Mouse (Mus musculus) heart, adult 2 months (tissue): Measurements from ENCODE around the gene Rapgefl1. TPM values are rescaled to one million over a fixed set of nuclear protein-coding genes. Genes with fewer than 3 reads are reported as not detected.

Experiments used
- DNase-seq, 2 experiments: peaks; one replicate each; pipeline ENCODE4 v3.0.0; 2021
- H3K27ac ChIP-seq: fragments of 200-600 bp; 2 replicates; pipeline ENCODE4 v1.8.1; 2022
- H3K27me3 ChIP-seq: fragments of 200-500 bp; 2 replicates; pipeline ENCODE4 v1.6.1; 2012; ENCODE audit warnings: mild to moderate bottlenecking, low read length, inconsistent platforms, mixed read lengths; ENCODE audit not compliant: control insufficient read depth, insufficient read depth
- H3K36me3 ChIP-seq: fragments of 200-500 bp; 2 replicates; pipeline ENCODE4 v1.6.1; 2012; ENCODE audit warnings: low read length, inconsistent platforms; ENCODE audit not compliant: control insufficient read depth, insufficient read depth
- H3K4me1 ChIP-seq: fragments of 200-500 bp; 2 replicates; pipeline ENCODE4 v1.6.1; 2011; ENCODE audit warnings: low read length; ENCODE audit not compliant: control insufficient read depth, insufficient read depth
- H3K4me3 ChIP-seq: fragments of 200-600 bp; 2 replicates; pipeline ENCODE4 v1.8.1; 2022
- H3K79me2 ChIP-seq: fragments of 200-500 bp; replicated peaks from 2 replicates; pipeline ENCODE4 v1.6.1; 2012; ENCODE audit warnings: mild to moderate bottlenecking, inconsistent platforms, low read length, moderate library complexity, mixed read lengths; ENCODE audit not compliant: control insufficient read depth, insufficient read depth
- H3K9ac ChIP-seq: fragments of 200-500 bp; 2 replicates; pipeline ENCODE4 v1.6.1; 2012; ENCODE audit warnings: low read depth, mild to moderate bottlenecking, control low read depth, inconsistent platforms, low read length, mixed read lengths
- CTCF ChIP-seq: fragments of 200-600 bp; IDR thresholded peaks from 2 replicates; pipeline ENCODE4 v1.8.1; 2022; ENCODE audit warnings: antibody characterized with exemption, mild to moderate bottlenecking, moderate library complexity
- EP300 ChIP-seq: fragments of 200-500 bp; IDR thresholded peaks from 2 replicates; pipeline ENCODE4 v1.6.1; 2011; ENCODE audit warnings: low read depth, low read length, control low read depth; ENCODE audit not compliant: insufficient read depth
- POLR2A ChIP-seq: fragments of 200-500 bp; IDR thresholded peaks from 2 replicates; pipeline ENCODE4 v1.6.1; 2011; ENCODE audit warnings: mild to moderate bottlenecking, low read depth, low read length, control low read depth; ENCODE audit not compliant: insufficient read depth
- WGBS: fragments of 180-500 bp; shearing (Covaris S2); methylation state at CpG from one replicate; pipeline ENCODE4 v1.1.7; 2018; 5-methylcytosine and 5-hydroxymethylcytosine counted together
- intact Hi-C: fragments of 180-260 bp; cut with DNase I; formaldehyde crosslinking; loops from one replicate; pipeline ENCODE4 v1.15.1; 2025
- polyA plus RNA-seq: library from polyadenylated mRNA; depleted of rRNA; stranded (reverse); fragments of >200 nt; gene quantifications from 2 replicates; pipeline ENCODE4 v1.2.3, GENCODE M21; 2012; rRNA removed
- total RNA-seq, 2 experiments: library from RNA; stranded (reverse); gene quantifications; 2 replicates each; pipeline ENCODE4 v1.2.3; 2021

The Rapgefl1 gene
- total and polyA plus RNA-seq, 3 experiments, result 0.50 to 3.0 (median 0.77) TPM

DNA sequence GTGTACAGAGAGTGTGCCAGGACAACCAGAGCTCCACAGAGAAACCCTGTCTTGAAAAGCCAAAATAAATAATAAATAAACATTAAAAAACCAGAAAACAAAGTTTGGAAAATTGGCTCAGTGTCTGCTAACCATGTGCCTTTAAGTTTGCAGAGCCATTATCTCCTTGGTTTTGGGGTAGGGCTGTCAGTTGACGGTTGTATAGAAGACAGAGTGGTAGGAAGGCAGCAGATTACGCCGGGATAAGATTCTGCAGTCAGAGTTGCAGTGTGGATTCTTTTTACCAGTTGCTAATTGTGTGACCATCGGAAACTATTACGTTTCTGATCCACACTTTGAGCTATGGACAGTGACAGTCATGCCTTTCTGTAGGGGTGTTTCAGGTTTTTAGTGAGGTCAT is 53.4 kb downstream of the Rapgefl1 start:
- no peaks in the 10 kb centered on the region for H3K4me1 ChIP-seq
- H3K27ac ChIP-seq, result no peak overlapping the region
- TF ChIP-seq EP300 (no peak), CTCF (no peak), POLR2A (no peak)
- H3K9ac ChIP-seq, result no peak overlapping the region
- no peaks in the 10 kb centered on the region for H3K27me3 ChIP-seq
- no peaks in the 10 kb centered on the region for H3K36me3 ChIP-seq
- H3K79me2 ChIP-seq, result no peaks in the 10 kb centered on the region
- no peak overlapping the region for H3K4me3 ChIP-seq
- intact Hi-C loops, result no loop called here
- 79% methylated on average over 5 of the region's 5 CpGs for WGBS
- DNase-seq, result no peak

DNA sequence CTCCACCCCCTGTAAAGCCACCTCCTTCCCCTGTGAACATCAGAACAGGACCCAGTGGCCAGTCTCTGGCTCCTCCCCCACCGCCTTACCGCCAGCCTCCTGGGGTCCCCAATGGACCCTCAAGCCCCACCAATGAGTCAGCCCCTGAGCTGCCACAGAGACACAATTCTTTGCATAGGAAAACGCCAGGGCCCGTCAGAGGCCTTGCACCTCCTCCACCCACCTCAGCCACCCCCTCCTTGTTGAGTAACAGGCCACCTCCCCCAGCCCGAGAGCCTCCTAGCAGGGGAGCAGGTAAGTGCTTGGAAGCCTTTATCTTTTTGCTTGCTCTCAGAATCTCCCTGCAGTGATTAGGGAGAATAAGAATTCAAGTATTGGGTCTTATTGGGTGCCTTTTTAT is 55.8 kb downstream of the Rapgefl1 start:
- TF ChIP-seq EP300, result no peak
- TF ChIP-seq CTCF, result no peak
- TF ChIP-seq POLR2A, result no peak
- intact Hi-C loops, result no loop called here
- DNase-seq, result no peak
- H3K4me3 ChIP-seq, result no peak overlapping the region
- H3K27me3 ChIP-seq, result no peaks in the 10 kb centered on the region
- no peaks in the 10 kb centered on the region for H3K36me3 ChIP-seq
- no peaks in the 10 kb centered on the region for H3K79me2 ChIP-seq
- no peak overlapping the region for H3K27ac ChIP-seq
- 83% methylated on average over 5 of the region's 5 CpGs for WGBS
- no peaks in the 10 kb centered on the region for H3K4me1 ChIP-seq
- H3K9ac ChIP-seq, result no peak overlapping the region

DNA sequence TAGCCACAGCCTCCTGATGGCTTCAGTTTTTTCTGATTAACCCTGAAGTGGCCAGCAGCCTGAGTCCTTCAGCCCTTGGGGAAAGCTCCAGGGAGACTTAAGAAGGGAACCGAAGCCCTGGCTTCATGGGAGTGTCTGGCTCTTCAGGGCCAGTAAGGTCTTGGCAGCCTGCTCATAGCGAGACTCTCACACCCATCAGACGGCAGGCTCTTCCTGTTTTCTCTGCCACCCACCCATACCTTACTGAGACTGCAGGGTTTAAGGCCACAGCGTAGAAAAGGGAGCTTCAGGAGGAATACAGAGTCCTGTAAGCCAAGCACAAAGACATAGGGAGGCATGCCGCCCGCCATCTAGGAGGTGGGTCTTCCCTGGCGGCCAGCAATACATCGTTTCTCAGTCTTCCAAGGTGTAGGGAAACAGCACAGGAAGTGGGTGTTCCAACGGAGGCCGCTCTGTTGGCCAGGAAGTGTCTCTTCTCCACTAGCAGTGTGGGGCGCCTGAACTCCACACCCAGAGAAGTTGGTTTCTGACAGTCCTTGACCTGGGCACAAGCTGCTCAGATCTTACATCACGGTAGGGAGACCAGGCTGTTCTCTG is 64.0 kb downstream of the Rapgefl1 start:
- peaks cover 2% of the 10 kb centered on the region; the same call in 1 of the 2 replicates for H3K4me1 ChIP-seq
- no peak overlapping the region for H3K9ac ChIP-seq
- intact Hi-C loops, result no loop called here
- H3K27me3 ChIP-seq, result no peaks in the 10 kb centered on the region
- TF ChIP-seq POLR2A, result no peak
- no peak for TF ChIP-seq EP300
- TF ChIP-seq CTCF, result no peak
- no peaks in the 10 kb centered on the region for H3K79me2 ChIP-seq
- no peak overlapping the region for H3K4me3 ChIP-seq
- H3K36me3 ChIP-seq, result no peaks in the 10 kb centered on the region
- peak overlapping the region; percentile 24; the same call in 1 of the 2 replicates for H3K27ac ChIP-seq
- 52% methylated on average over 12 of the region's 12 CpGs for WGBS
- DNase-seq, result peak in 1 of 2 experiments; percentile 34

DNA sequence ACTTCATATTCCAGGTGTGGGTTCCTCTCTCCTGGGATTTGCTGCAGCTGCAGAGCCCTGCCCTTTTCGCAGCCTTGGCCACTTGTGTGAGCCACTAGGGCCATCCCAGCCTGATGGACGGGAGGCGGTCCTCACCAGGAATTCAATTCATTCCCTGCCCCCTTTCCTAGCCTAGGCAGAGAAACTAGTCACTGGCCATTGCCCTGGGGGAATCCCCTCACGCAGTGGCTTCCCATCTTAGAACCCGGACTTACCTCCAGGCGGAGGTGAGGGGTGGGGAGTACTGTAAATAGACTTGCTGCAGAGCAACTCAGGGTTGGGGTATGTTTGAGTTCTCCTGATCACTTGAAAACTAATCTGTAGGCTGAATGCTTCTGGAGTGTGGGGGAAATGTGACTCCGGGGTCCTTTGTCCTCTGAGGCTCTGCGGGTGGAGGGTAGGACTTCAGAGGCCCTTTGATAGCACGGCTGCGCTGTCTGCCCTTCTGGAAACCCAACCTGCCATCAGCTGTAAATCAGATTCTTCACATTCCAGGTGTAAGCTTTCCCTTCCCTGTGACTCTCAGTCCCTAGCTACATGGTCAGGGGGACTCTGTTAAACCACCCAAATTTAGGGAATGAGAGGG is 66.1 kb downstream of the Rapgefl1 start:
- H3K4me1 ChIP-seq, result peaks cover 2% of the 10 kb centered on the region; the same call in 1 of the 2 replicates
- no peaks in the 10 kb centered on the region for H3K36me3 ChIP-seq
- intact Hi-C loops, result no loop called here
- no peak overlapping the region for H3K4me3 ChIP-seq
- no peaks in the 10 kb centered on the region for H3K79me2 ChIP-seq
- H3K27me3 ChIP-seq, result no peaks in the 10 kb centered on the region
- TF ChIP-seq EP300, result no peak
- no peak for TF ChIP-seq CTCF
- no peak for TF ChIP-seq POLR2A
- WGBS, result 64% methylated on average over 10 of the region's 10 CpGs
- H3K9ac ChIP-seq, result no peak overlapping the region
- H3K27ac ChIP-seq, result no peak overlapping the region
- DNase-seq, result no peak

Other genes with a start within 250 kb of the Rapgefl1 start
- 10 to 100 TPM; 40.2 to 40.9 TPM for gene Ormdl3, start 249.4 kb upstream of the Rapgefl1 start, total RNA-seq
- 61.2 and 63.8 TPM in 2 replicates for gene Ormdl3, start 249.4 kb upstream of the Rapgefl1 start, polyA plus RNA-seq
- gene Lrrc3c, start 238.5 kb upstream of the Rapgefl1 start, total RNA-seq, result not detected
- gene Lrrc3c, start 238.5 kb upstream of the Rapgefl1 start, polyA plus RNA-seq, result not detected in 2 replicates
- 10 to 100 TPM in 1 of 2 experiments, 1 to 10 TPM in 1; 7.9 to 10.8 TPM for gene Gm12355, start 211.1 kb upstream of the Rapgefl1 start, total RNA-seq
- not detected in 2 replicates for gene Gm12355, start 211.1 kb upstream of the Rapgefl1 start, polyA plus RNA-seq
- 1 to 10 TPM; 2.7 to 2.9 TPM for gene Gsdma3, start 210.4 kb upstream of the Rapgefl1 start, total RNA-seq
- not detected in 2 replicates for gene Gsdma3, start 210.4 kb upstream of the Rapgefl1 start, polyA plus RNA-seq
- not detected for gene Gsdma2, start 190.0 kb upstream of the Rapgefl1 start, total RNA-seq
- gene Gsdma2, start 190.0 kb upstream of the Rapgefl1 start, polyA plus RNA-seq, result not detected in 2 replicates
- gene Gsdma, start 172.4 kb upstream of the Rapgefl1 start, total RNA-seq, result not detected
- gene Gsdma, start 172.4 kb upstream of the Rapgefl1 start, polyA plus RNA-seq, result 0.04 TPM in 1 of 2 replicates, not detected in the other
- 100 to 1,000 TPM in 1 of 2 experiments, 10 to 100 TPM in 1; 89.5 to 105 TPM for gene Psmd3, start 154.2 kb upstream of the Rapgefl1 start, total RNA-seq
- gene Psmd3, start 154.2 kb upstream of the Rapgefl1 start, polyA plus RNA-seq, result 144 and 173 TPM in 2 replicates
- gene Csf3, start 135.5 kb upstream of the Rapgefl1 start, total RNA-seq, result not detected
- not detected in 2 replicates for gene Csf3, start 135.5 kb upstream of the Rapgefl1 start, polyA plus RNA-seq
- gene Med24, start 107.3 kb upstream of the Rapgefl1 start, total RNA-seq, result 10 to 100 TPM; 41.6 to 48.1 TPM
- 54.5 and 65.2 TPM in 2 replicates for gene Med24, start 107.3 kb upstream of the Rapgefl1 start, polyA plus RNA-seq
- 100 to 1,000 TPM; 103 to 105 TPM for gene Thra, start 96.1 kb upstream of the Rapgefl1 start, total RNA-seq
- 89.4 and 104 TPM in 2 replicates for gene Thra, start 96.1 kb upstream of the Rapgefl1 start, polyA plus RNA-seq
- gene Nr1d1, start 61.5 kb upstream of the Rapgefl1 start, total RNA-seq, result 100 to 1,000 TPM in 1 of 2 experiments, 10 to 100 TPM in 1; 35.5 to 111 TPM
- gene Nr1d1, start 61.5 kb upstream of the Rapgefl1 start, polyA plus RNA-seq, result 190 and 208 TPM in 2 replicates
- 10 to 100 TPM; 68.9 to 75.3 TPM for gene Msl1, start 41.3 kb upstream of the Rapgefl1 start, total RNA-seq
- 21.9 and 44.4 TPM in 2 replicates for gene Msl1, start 41.3 kb upstream of the Rapgefl1 start, polyA plus RNA-seq
- 10 to 100 TPM; 18.7 to 20.7 TPM for gene Casc3, start 31.9 kb upstream of the Rapgefl1 start, total RNA-seq
- 17.5 and 25.2 TPM in 2 replicates for gene Casc3, start 31.9 kb upstream of the Rapgefl1 start, polyA plus RNA-seq
- gene Wipf2, start 26.9 kb downstream of the Rapgefl1 start, total RNA-seq, result 1 to 10 TPM; 9.1 to 9.6 TPM
- 4.0 and 5.1 TPM in 2 replicates for gene Wipf2, start 26.9 kb downstream of the Rapgefl1 start, polyA plus RNA-seq
- gene Cdc6, start 71.0 kb downstream of the Rapgefl1 start, total RNA-seq, result under 1 TPM; 0.13 to 0.32 TPM
- 0.14 and 0.26 TPM in 2 replicates for gene Cdc6, start 71.0 kb downstream of the Rapgefl1 start, polyA plus RNA-seq
- gene Rara, start 91.0 kb downstream of the Rapgefl1 start, total RNA-seq, result 10 to 100 TPM; 10.1 to 12.8 TPM
- gene Rara, start 91.0 kb downstream of the Rapgefl1 start, polyA plus RNA-seq, result 7.1 and 10.9 TPM in 2 replicates
- under 1 TPM; 0.27 to 0.31 TPM for gene Gjd3, start 146.2 kb downstream of the Rapgefl1 start, total RNA-seq
- 0.94 and 1.6 TPM in 2 replicates for gene Gjd3, start 146.2 kb downstream of the Rapgefl1 start, polyA plus RNA-seq
- gene Top2a, start 187.4 kb downstream of the Rapgefl1 start, total RNA-seq, result 1 to 10 TPM; 1.4 to 2.3 TPM
- 0.27 and 0.56 TPM in 2 replicates for gene Top2a, start 187.4 kb downstream of the Rapgefl1 start, polyA plus RNA-seq
- 10 to 100 TPM; 81.8 to 84.2 TPM for gene Igfbp4, start 204.5 kb downstream of the Rapgefl1 start, total RNA-seq
- gene Igfbp4, start 204.5 kb downstream of the Rapgefl1 start, polyA plus RNA-seq, result 163 and 216 TPM in 2 replicates